Mouse (Mus musculus) CD4-positive helper T cell, adult 2 months (primary cell): ENCODE measurements around the gene Naa35.

Experiments used
- DNase-seq: peaks from one replicate; pipeline ENCODE4 v3.0.0-alpha.2; 2012; ENCODE audit warnings: low read depth, missing footprints, low spot score

Gene Naa35

DNA sequence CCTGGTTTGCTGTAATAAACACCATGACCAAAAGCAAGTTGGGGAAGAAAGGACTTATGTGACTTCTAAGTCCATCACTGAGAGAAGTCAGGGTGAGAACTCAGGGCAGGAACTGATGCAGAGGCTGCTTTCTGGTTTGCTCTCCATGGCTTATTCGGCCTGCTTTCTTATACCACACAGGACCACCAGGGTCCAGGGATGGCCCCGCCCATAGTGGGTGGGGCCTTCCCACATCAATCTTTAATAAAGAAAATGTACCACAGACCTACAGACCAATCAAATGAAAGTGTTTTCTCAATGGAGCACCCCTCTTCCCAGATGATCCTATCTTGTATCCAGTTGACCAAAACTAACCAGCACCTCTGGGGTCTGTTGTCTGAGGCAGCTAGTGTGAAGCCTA, 86.5 kb downstream of the Naa35 start:
- DNase-seq, result no peak

DNA sequence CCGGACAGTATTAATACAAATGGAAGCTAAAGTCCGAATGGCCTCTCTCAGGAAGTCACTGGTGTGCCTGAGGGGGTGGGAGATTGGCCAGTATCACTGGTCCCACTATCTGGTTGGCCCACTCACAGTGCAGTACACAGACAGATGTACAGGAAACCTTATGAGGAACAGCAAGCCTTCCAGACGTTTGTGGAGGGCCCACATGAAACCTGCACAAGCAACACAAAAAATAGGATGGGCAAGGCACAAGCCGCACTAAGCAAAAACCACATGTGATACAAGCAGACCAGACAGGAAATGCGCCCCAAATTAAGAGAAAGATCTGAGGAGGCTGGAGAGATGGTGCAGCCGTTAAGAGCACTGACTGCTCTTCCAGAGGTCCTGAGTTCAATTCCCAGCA, 87.2 kb downstream of the Naa35 start:
- peak; percentile 69 for DNase-seq

DNA sequence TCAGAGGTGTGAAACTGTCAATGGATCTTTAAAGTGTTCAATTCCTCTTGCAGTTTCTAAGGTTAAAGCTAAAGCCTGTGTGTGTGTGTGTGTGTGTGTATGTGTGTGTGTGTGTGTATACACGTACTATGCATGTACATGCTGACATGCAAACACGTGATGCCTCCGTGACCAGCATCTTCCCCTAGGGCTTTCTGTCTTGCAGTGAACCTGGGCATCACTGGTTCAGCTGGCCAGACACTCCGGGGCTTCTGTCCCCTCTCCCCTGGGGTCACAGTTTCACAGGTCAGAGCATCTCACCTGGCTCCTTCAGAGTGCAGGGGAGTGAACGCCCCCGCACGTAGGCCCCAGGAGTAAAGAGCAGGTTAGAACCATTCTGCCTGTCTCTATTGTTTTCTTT, 88.5 kb downstream of the Naa35 start:
- no peak for DNase-seq

DNA sequence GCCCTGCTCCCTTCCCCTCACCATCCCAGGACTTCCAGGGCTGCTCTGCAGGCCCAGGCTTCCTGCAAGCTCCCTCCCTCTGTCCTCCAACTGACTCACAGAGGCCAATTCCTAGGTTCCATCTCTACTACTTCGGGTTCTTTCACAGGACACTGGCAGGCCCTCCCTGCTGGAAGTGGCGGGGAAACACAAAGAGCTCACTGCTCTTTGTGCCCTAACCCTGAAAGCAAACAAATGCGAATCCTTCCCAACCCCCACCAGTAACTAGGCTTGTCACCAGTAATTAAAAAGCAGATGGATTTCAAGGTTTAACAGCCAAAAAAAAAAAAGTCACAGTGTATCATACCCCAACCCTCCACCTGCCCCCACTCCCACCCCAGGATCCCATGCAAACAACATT, 89.2 kb downstream of the Naa35 start:
- no peak for DNase-seq

DNA sequence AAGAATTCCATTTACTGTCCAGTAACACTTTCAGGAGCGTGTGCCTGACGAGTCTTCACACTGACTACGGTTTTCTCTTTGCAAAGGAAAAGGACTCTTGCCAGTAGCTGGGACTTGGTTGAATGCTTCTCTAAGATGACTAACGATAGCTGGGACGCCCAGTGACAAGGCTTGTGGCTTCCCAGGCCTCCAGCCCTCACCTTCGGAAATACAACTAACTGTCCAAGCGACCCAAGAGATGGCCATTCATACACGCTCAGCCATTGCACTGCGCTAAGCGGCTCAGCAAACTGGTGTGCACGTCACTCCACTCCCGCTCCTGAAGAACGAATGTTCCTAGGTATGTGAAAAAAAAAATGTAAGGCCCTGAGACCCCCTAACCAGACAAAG, 89.7 kb downstream of the Naa35 start:
- no peak for DNase-seq

DNA sequence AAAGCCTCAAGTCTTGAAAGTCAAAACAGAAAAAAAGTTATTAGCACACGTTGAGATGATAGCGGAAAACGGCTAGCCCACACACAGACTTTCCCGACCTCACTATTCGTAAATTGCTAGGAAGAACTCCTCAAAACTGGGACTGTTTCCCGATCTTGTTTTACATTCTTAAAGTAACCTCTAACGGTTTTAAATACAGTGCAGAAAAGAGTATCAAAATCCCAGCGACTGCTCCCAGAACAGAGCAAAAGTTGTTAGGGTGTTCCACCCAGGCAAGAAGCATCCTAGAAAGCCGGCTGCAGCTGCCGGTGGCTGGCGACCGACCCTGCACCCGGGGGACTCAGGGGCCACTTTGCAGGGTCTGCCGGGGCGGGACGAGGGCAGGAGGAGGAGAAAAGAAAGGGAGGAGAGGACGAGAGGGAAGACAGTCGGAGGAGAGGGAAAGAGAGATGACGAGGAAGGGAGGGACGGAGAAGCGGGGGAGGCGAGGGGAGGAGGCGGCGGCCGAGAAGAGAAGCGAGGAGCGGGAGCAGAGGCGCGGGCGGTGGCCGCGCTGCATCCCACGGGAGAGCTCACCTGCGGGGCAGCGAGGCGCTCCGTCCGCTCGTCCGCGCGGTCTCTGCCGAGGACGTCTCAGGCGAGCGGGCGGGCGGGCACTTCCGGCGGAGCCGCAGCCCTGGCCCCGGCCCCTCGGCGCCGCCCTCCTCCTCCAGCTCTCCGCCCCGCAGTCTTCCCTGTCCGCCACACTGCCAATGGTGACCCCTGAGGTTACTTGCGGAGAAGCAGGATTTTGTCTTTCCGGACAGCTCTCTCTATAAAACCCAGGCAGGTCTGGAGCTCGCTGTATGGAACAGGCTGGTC, 90.3 kb downstream of the Naa35 start, which contains the start of gene Golm1:
Gene Golm1 (minus strand): TSS at position 661 of the 861 bp plus-strand sequence.
- DNase-seq, result peak; percentile 55

DNA sequence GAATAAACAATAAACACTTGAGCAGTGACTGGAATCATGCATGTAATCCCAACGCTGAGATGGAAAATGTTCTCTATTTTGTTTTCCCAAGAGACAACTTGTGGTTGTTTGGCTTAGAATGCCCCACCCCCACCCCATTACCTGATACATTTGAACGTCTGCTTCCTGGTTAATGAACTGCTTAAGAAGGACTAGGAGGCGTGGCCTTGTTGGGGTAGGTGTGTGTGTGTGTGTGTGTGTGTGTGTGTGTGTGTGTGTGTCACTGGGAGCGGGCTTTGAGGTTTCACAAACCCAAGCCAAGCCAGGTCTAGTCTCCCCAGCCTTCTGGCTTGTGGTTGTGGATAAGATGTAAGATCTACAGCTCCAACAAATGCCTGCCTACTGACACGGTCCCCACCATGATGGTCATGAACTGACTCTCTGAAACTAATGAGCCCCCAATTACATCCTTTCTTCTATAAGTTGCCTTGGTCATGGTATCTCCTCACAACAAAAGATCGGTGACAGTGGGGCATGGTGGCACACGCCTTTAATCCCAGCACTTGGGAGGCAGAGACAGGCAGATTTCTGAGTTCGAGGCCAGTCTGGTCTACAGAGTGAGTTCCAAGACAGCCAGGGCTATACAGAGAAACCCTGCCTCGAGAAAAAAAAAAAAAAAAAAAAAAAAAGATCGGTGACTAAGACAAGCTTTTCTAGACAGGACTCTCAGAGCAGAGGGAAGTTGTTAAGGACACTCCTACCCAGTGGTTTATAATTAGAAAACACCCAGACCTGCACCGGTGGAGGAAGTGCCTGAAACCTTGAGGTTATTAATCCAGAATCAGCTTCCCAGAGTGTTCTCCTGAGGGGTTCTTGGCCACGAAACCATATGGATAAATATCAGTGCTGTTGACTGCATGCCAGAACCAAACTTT, 91.5 kb downstream of the Naa35 start:
- no peak for DNase-seq

DNA sequence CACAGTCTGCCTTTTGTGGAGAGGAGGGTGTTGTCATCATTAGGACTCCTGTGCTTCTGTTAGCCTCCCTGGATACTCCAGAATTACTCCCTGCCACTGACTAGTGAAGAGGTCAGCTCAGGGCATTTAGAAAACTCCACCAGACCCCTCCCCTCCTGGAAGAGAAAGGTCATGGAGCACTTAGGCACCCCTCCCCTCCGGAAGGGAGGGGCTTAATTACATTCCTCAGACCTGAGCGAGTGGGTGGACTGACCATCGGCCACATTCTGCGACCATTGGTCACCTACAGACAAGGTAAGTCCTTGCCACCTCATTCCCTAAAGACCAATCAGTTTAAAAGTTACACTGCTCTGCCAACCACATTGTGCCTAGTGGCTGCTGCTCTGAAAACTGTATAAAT, 94.2 kb downstream of the Naa35 start:
- no peak for DNase-seq

DNA sequence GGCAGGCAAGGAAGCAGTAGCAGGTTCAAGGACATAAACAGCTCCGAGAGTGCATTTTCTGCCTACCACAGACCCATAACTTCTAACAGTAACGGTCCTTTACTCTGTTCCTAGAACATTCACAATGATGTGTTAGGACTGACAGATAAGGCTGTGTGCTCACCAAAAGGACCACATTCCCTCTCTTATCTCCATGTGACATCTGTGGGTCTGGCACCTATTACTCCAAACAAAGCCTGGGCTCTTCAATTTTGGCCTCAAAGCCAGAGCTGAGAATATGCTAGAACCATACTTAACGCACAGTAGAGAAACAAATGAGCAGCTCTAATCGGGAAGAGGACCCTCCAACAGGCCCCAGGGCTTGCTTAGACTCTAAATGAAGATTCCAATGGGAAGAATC, 94.8 kb downstream of the Naa35 start:
- no peak for DNase-seq

DNA sequence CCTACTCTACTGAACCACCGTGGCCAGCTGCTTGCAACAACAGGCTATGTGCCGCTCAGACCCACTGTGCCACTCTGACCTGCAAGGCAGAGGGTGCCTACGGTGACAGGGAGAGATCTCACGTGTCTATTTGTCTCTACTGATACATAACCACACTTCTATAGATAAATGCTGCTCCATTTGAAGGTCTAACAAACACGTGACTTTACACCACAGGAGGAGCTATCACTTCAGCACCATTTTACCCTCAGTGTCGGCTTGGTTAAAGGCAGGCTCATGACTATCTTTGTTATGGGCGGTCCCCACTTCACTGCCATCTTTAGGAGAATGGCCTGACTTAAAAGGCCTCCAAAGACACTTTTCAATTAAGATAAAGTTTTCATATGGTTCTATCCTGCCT, 97.6 kb downstream of the Naa35 start:
- DNase-seq, result peak; percentile 23

DNA sequence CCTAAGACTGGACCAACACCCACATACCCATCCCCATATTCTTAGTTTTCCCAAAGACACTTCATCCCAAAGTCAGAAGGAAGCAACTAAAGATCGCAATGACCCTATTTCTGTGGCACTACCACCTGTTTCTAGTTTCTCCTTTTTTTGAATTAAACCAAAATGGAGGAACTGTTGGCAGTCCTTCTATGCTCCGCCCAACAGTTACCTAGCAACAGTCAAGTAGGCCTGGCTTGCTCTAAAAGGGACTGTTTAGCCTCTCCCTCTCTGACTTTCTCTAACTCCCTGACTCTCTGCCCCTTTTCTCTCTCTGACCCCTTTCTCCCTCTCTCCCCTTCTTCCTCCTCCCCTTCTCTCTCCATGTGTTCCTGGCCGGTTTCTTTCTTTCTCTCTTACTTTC, 100.2 kb downstream of the Naa35 start:
- no peak for DNase-seq
